Mouse (Mus musculus) hindbrain, postnatal 0 days (tissue): ENCODE results near the gene Gzmb. TPM values are rescaled to one million over a fixed set of nuclear protein-coding genes. Genes with fewer than 3 reads are reported as not detected.
A peak's percentile ranks its signal among the peaks of the same experiment; 100 is the strongest.
"Not testable (repeated sequence)": the region's sequence is repeated elsewhere in the genome, so short reads cannot be mapped to it uniquely, and the experiment has no call there.

ENCODE experiments used
- ATAC-seq: fragments of 200-750 bp; cut with Nextera tagmentation; 2 replicates; pipeline ENCODE4 v1.8.0; 2017; ENCODE audit warnings: mild to moderate bottlenecking, moderate TSS enrichment, moderate library complexity
- DNase-seq: peaks from one replicate; pipeline ENCODE4 v3.0.0-alpha.2; 2015; ENCODE audit warnings: low spot score
- H3K27ac ChIP-seq: fragments of 300-500 bp; sonication (generic); 2 replicates; pipeline ENCODE4 v1.5.1; 2014; ENCODE audit warnings: mild to moderate bottlenecking
- H3K27me3 ChIP-seq: fragments of 300-500 bp; sonication (generic); 2 replicates; pipeline ENCODE4 v1.6.1; 2014; ENCODE audit warnings: low read length, mixed read lengths; ENCODE audit not compliant: insufficient read depth
- H3K36me3 ChIP-seq: fragments of 300-500 bp; sonication (generic); 2 replicates; pipeline ENCODE4 v1.6.1; 2014; ENCODE audit warnings: low read length, mixed read lengths; ENCODE audit not compliant: insufficient read depth
- H3K4me1 ChIP-seq: fragments of 300-500 bp; sonication (generic); 2 replicates; pipeline ENCODE4 v1.6.1; 2014; ENCODE audit warnings: antibody characterized with exemption, low read length, mixed read lengths; ENCODE audit not compliant: insufficient read depth
- H3K4me2 ChIP-seq: fragments of 300-500 bp; sonication (generic); 2 replicates; pipeline ENCODE4 v1.6.1; 2014; ENCODE audit warnings: low read depth, mild to moderate bottlenecking, low read length, moderate library complexity, mixed read lengths
- H3K4me3 ChIP-seq: fragments of 300-500 bp; sonication (generic); 2 replicates; pipeline ENCODE4 v1.5.1; 2014; ENCODE audit warnings: low read length
- H3K9ac ChIP-seq: fragments of 300-500 bp; sonication (generic); replicated peaks from 2 replicates; pipeline ENCODE4 v1.6.1; 2014; ENCODE audit warnings: mild to moderate bottlenecking, low read length, moderate library complexity, mixed read lengths
- H3K9me3 ChIP-seq: fragments of 300-500 bp; sonication (generic); 2 replicates; pipeline ENCODE4 v1.6.1; 2016; ENCODE audit warnings: low read length, mixed read lengths
- CTCF ChIP-seq: IDR thresholded peaks from 2 replicates; pipeline ENCODE4 v1.5.1; 2016; ENCODE audit warnings: antibody characterized with exemption, control low read depth, low read depth
- WGBS: fragments of 180-500 bp; shearing (Covaris S2); extraction: QIAGEN DNeasy Blood & Tissue Kit; methylation state at CpG from one replicate; pipeline ENCODE4 v1.1.7; 2014; 5-methylcytosine and 5-hydroxymethylcytosine counted together
- polyA plus RNA-seq: library from polyadenylated mRNA; unstranded; fragments of >200 nt; fragmentation: Nextera tagmentation; extraction: Ambion mirVana; gene quantifications from 2 replicates; pipeline ENCODE4 v1.2.1, GENCODE M21; 2015
- total RNA-seq: library from RNA; depleted of rRNA; stranded (reverse); fragments of >200 nt; gene quantifications from 2 replicates; pipeline ENCODE4 v1.2.3, GENCODE M21; 2014; rRNA removed

Gzmb gene
- total RNA-seq (not detected in 2 replicates), polyA plus RNA-seq (not detected in 2 replicates)

GRCm38 (mm10) chr14:56262153-56262552, at the start of gene Gzmb:
Gzmb (minus strand) TSS chr14:56262260.
- Histone ChIP-seq H3K9me3 (no peaks in the 10 kb centered on the region), H3K4me2 (no peak within 1 kb of the TSS), H3K4me1 (no peaks in the 10 kb centered on the region), H3K27ac (no peak within 1 kb of the TSS), H3K36me3 (no peaks in the 10 kb centered on the region), H3K4me3 (no peak within 1 kb of the TSS), H3K9ac (no peak within 1 kb of the TSS), H3K27me3 (no peaks in the 10 kb centered on the region)
- TF ChIP-seq CTCF = no peak
- DNase-seq (no peak), ATAC-seq (no peak)
- WGBS = 92% methylated on average over 5 of the region's 5 CpGs

GRCm38 (mm10) chr14:56311801-56312200, 49.7 kb upstream of the Gzmb start:
- not testable (repeated sequence) for H3K4me2 ChIP-seq, H3K4me3 ChIP-seq, H3K27me3 ChIP-seq, H3K36me3 ChIP-seq, H3K9me3 ChIP-seq, H3K9ac ChIP-seq, H3K4me1 ChIP-seq, H3K27ac ChIP-seq
- DNase-seq (peak; percentile 57), ATAC-seq (peak; percentile 66; the same call in 1 of the 2 replicates)

GRCm38 (mm10) chr14:56310238-56310637, 48.2 kb upstream of the Gzmb start:
- Histone ChIP-seq H3K4me2 (no peak overlapping the region), H3K27me3 (no peaks in the 10 kb centered on the region), H3K9ac (no peak overlapping the region), H3K27ac (no peak overlapping the region), H3K4me3 (no peak overlapping the region), H3K9me3 (no peaks in the 10 kb centered on the region), H3K36me3 (no peaks in the 10 kb centered on the region), H3K4me1 (no peaks in the 10 kb centered on the region)
- WGBS = 85% methylated on average over 9 of the region's 9 CpGs
- ATAC-seq (no peak), DNase-seq (no peak)
- TF ChIP-seq CTCF = no peak

- Histone ChIP-seq H3K27ac (no peak overlapping the region), H3K4me2 (no peak overlapping the region), H3K27me3 (no peaks in the 10 kb centered on the region), H3K4me1 (no peaks in the 10 kb centered on the region), H3K4me3 (no peak overlapping the region), H3K9me3 (no peaks in the 10 kb centered on the region), H3K9ac (no peak overlapping the region), H3K36me3 (no peaks in the 10 kb centered on the region)
- TF ChIP-seq CTCF = peak; percentile 80
- peak; percentile 63; the same call in 1 of the 2 replicates for ATAC-seq
- peak; percentile 91 for DNase-seq
- WGBS = under 1% methylated on average over 4 of the region's 4 CpGs
Observed at GRCm38 (mm10) chr14:56304149-56304548, 42.1 kb upstream of the Gzmb start.

GRCm38 (mm10) chr14:56303506-56304025, 41.5 kb upstream of the Gzmb start:
- Histone ChIP-seq H3K4me3 (no peak overlapping the region), H3K27me3 (no peaks in the 10 kb centered on the region), H3K27ac (no peak overlapping the region), H3K9me3 (no peaks in the 10 kb centered on the region), H3K36me3 (no peaks in the 10 kb centered on the region), H3K9ac (no peak overlapping the region), H3K4me1 (no peaks in the 10 kb centered on the region), H3K4me2 (no peak overlapping the region)
- TF ChIP-seq CTCF = no peak
- WGBS = 74% methylated on average over 10 of the region's 10 CpGs
- DNase-seq = no peak
- no peak for ATAC-seq

GRCm38 (mm10) chr14:56302091-56302490, 40.0 kb upstream of the Gzmb start:
- Histone ChIP-seq H3K9ac (no peak overlapping the region), H3K36me3 (no peaks in the 10 kb centered on the region), H3K9me3 (no peaks in the 10 kb centered on the region), H3K27ac (no peak overlapping the region), H3K27me3 (no peaks in the 10 kb centered on the region), H3K4me2 (no peak overlapping the region), H3K4me1 (no peaks in the 10 kb centered on the region), H3K4me3 (no peak overlapping the region)
- no peak for TF ChIP-seq CTCF
- WGBS = 71% methylated on average over 3 of the region's 3 CpGs
- peak; percentile 28 for DNase-seq
- no peak for ATAC-seq

- H3K4me3 ChIP-seq = no peak overlapping the region
- no peaks in the 10 kb centered on the region for H3K36me3 ChIP-seq
- no peaks in the 10 kb centered on the region for H3K27me3 ChIP-seq
- no peak overlapping the region for H3K9ac ChIP-seq
- 73% methylated on average over 5 of the region's 5 CpGs for WGBS
- no peak for ATAC-seq
- no peak for DNase-seq
- no peak for TF ChIP-seq CTCF
- no peaks in the 10 kb centered on the region for H3K9me3 ChIP-seq
- H3K27ac ChIP-seq = no peak overlapping the region
- no peaks in the 10 kb centered on the region for H3K4me1 ChIP-seq
- no peak overlapping the region for H3K4me2 ChIP-seq
Observed at GRCm38 (mm10) chr14:56296786-56297185, 34.7 kb upstream of the Gzmb start.
